Mouse (Mus musculus) G1E (cell line): Measurements from ENCODE around the gene Gm10681.
"Not testable (repeated sequence)": the region's sequence is repeated elsewhere in the genome, so short reads cannot be mapped to it uniquely, and the experiment has no call there.

ENCODE experiments used
- CTCF ChIP-seq: IDR thresholded peaks from 2 replicates; pipeline ENCODE4 v1.5.1; 2012; ENCODE audit warnings: low read depth, low read length, inconsistent platforms, mixed read lengths
- GATA1 ChIP-seq: IDR thresholded peaks from 2 replicates; pipeline ENCODE4 v1.6.1; 2012; ENCODE audit warnings: borderline replicate concordance, low read length, inconsistent platforms, mixed read lengths
- TAL1 ChIP-seq: conservative IDR thresholded peaks from 2 replicates; pipeline ENCODE4 v1.6.1; 2012; ENCODE audit warnings: low read depth, low read length, inconsistent platforms, mixed read lengths

DNA sequence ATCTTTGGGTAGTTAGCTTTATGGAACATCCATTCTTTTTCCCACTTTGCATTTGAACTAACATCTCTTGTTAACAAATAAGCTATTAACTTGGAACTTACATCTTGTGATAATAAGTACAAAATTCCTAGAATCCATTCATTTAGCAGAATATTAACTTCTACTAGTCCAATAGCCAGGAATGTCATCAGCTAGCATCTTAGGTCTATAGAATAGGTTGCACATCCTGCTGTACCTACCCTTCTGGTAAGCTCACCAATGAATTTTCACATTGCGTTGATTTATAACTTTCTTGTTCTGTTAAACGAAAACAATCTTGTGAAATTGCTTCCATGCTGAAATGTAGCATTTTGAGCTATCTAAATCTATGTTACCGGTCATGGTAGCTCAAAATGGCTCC lies 23.7 kb downstream of the Gm10681 start:
- TF ChIP-seq CTCF, GATA1, TAL1: not testable (repeated sequence)
